Mouse (Mus musculus): Measurements from ENCODE around the gene Dusp12. TPM values are rescaled to one million over a fixed set of nuclear protein-coding genes. Genes with fewer than 3 reads are reported as not detected.

Dusp12 gene
- polyA plus RNA-seq, 1 experiment, result 17.7 TPM

DNA sequence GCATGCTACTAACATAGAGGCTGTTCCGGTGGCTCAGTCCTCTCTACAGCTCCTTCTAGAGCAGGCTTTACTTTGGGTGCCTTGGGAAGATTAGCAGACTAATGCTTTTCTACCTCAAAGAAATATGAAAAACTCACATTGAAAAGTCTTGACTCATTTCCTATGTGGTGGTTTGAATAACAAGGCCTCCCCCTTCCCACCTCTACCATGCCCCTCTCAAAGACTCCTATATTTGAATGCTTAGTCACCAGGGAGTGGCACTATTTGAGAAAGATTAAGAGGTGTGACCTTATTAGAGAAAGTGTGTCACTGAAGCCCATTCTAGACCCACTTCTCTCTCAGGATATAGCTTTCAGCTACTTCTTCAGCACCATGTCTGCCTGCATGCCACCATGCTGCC is 55.6 kb downstream of the Dusp12 start:
- Histone ChIP-seq H3K4me1 (replicated peaks; ENCODE audit: control insufficient read depth, insufficient read depth, low read length) (no peaks in the 10 kb centered on the region), H3K4me3 (ENCODE audit: control insufficient read depth, insufficient read depth, low read length) (no peak overlapping the region), H3K27ac (ENCODE audit: control insufficient read depth, insufficient read depth, low read length) (no peak overlapping the region), H3K36me3 (ENCODE audit: control insufficient read depth, insufficient read depth, low read length) (no peaks in the 10 kb centered on the region), H3K27me3 (ENCODE audit: control insufficient read depth, insufficient read depth, low read length) (no peaks in the 10 kb centered on the region)
- TF ChIP-seq CTCF (IDR thresholded peaks at IDR 0.05; ENCODE audit: borderline replicate concordance, control insufficient read depth, extremely low read depth, insufficient read depth, low read length, poor library complexity), result no peak
- no peak for TF ChIP-seq POLR2A (IDR thresholded peaks at IDR 0.05; ENCODE audit: control insufficient read depth, extremely low read depth, insufficient read depth, low read length, poor library complexity)
- WGBS, result 94% methylated on average over 1 of the region's 1 CpGs
- no peak for DNase-seq

- no peaks in the 10 kb centered on the region for H3K36me3 ChIP-seq (ENCODE audit: control insufficient read depth, insufficient read depth, low read length)
Measured at GRCm38 (mm10) chr1:170829344-170829743, 56.0 kb downstream of the Dusp12 start.

More at GRCm38 (mm10) chr1:170829344-170829743, 56.0 kb downstream of the Dusp12 start:
- Histone ChIP-seq H3K27ac (ENCODE audit: control insufficient read depth, insufficient read depth, low read length) (no peak overlapping the region), H3K4me1 (replicated peaks; ENCODE audit: control insufficient read depth, insufficient read depth, low read length) (no peaks in the 10 kb centered on the region), H3K4me3 (ENCODE audit: control insufficient read depth, insufficient read depth, low read length) (no peak overlapping the region), H3K27me3 (ENCODE audit: control insufficient read depth, insufficient read depth, low read length) (no peaks in the 10 kb centered on the region)
- no peak for TF ChIP-seq POLR2A (IDR thresholded peaks at IDR 0.05; ENCODE audit: control insufficient read depth, extremely low read depth, insufficient read depth, low read length, poor library complexity)
- TF ChIP-seq CTCF (IDR thresholded peaks at IDR 0.05; ENCODE audit: borderline replicate concordance, control insufficient read depth, extremely low read depth, insufficient read depth, low read length, poor library complexity), result no peak
- 97% methylated on average over 6 of the region's 6 CpGs for WGBS
- no peak for DNase-seq

Other genes starting within 250 kb of the Dusp12 start
- gene Olfml2b, start 241.0 kb downstream of the Dusp12 start, polyA plus RNA-seq (2012; rRNA removed), result 3.9 and 4.8 TPM in 2 replicates
- 5.4 and 7.0 TPM in 2 replicates for gene Atf6, start 17.8 kb downstream of the Dusp12 start, polyA plus RNA-seq (2012; rRNA removed)
- 0.26 and 0.46 TPM in 2 replicates for gene Gm26620, start 475 bp downstream of the Dusp12 start, polyA plus RNA-seq (2012; rRNA removed)
- gene Fcrlb, start 27.4 kb upstream of the Dusp12 start, polyA plus RNA-seq (2012; rRNA removed), result 1.00 and 1.1 TPM in 2 replicates
- 9.9 and 11.0 TPM in 2 replicates for gene Fcrla, start 42.0 kb upstream of the Dusp12 start, polyA plus RNA-seq (2012; rRNA removed)
- 14.7 and 16.4 TPM in 2 replicates for gene Fcgr2b, start 91.0 kb upstream of the Dusp12 start, polyA plus RNA-seq (2012; rRNA removed)
- gene Fcgr4, start 133.4 kb upstream of the Dusp12 start, polyA plus RNA-seq (2012; rRNA removed), result 1.0 and 1.5 TPM in 2 replicates
- gene Fcgr3, start 179.4 kb upstream of the Dusp12 start, polyA plus RNA-seq (2012; rRNA removed), result 16.6 and 20.7 TPM in 2 replicates
- 2.7 and 2.8 TPM in 2 replicates for gene Cfap126, start 228.4 kb upstream of the Dusp12 start, polyA plus RNA-seq (2012; rRNA removed)